Mouse (Mus musculus) C2C12 (cell line): ENCODE data around the gene Gstp2. TPM values are rescaled to one million over a fixed set of nuclear protein-coding genes. Genes with fewer than 3 reads are reported as not detected.

Experiments used
- H3K27me3 ChIP-seq: one replicate; pipeline ENCODE4 v1.6.1; 2011; ENCODE audit not compliant: control insufficient read depth, insufficient read depth, insufficient read length
- H3K36me3 ChIP-seq: one replicate; pipeline ENCODE4 v1.6.1; 2011; ENCODE audit not compliant: control insufficient read depth, insufficient read depth
- H3K4me3 ChIP-seq: one replicate; pipeline ENCODE4 v1.5.1; 2011; ENCODE audit warnings: mild to moderate bottlenecking, control low read depth; ENCODE audit not compliant: poor library complexity, insufficient read depth, severe bottlenecking
- H3K79me2 ChIP-seq: one replicate; pipeline ENCODE4 v1.6.1; 2011; ENCODE audit not compliant: control insufficient read depth, insufficient read depth
- H3K79me3 ChIP-seq: one replicate; pipeline ENCODE4 v1.6.1; 2011; ENCODE audit warnings: low read depth, control low read depth
- H3ac ChIP-seq: one replicate; pipeline ENCODE3; 2011; ENCODE audit warnings: low read depth; ENCODE audit not compliant: control insufficient read depth, insufficient read length
- CEBPB ChIP-seq: IDR thresholded peaks from one replicate; pipeline ENCODE4 v1.6.1; 2011; ENCODE audit warnings: low read depth, mild to moderate bottlenecking, control low read depth, moderate library complexity
- CTCF ChIP-seq: IDR thresholded peaks from one replicate; pipeline ENCODE4 v1.5.1; 2011; ENCODE audit not compliant: control insufficient read depth, insufficient read depth, insufficient read length
- FOSL1 ChIP-seq: IDR thresholded peaks from one replicate; pipeline ENCODE4 v1.8.0; 2011; ENCODE audit warnings: mild to moderate bottlenecking, low read length; ENCODE audit not compliant: poor library complexity, insufficient read depth, severe bottlenecking
- MAX ChIP-seq: IDR thresholded peaks from one replicate; pipeline ENCODE4 v1.6.1; 2011; ENCODE audit warnings: mild to moderate bottlenecking, control low read depth
- MYOD1 ChIP-seq: IDR thresholded peaks from one replicate; pipeline ENCODE4 v1.6.1; 2011; ENCODE audit warnings: low read depth; ENCODE audit not compliant: control insufficient read depth, insufficient read length
- MYOG ChIP-seq: IDR thresholded peaks from one replicate; pipeline ENCODE4 v1.6.1; 2011; ENCODE audit not compliant: control insufficient read depth, insufficient read length; ENCODE audit errors: extremely low read depth
- USF1 ChIP-seq: IDR thresholded peaks from one replicate; pipeline ENCODE4 v1.6.1; 2011; ENCODE audit warnings: low read depth, mild to moderate bottlenecking, control low read depth, moderate library complexity
- polyA plus RNA-seq: library from polyadenylated mRNA; unstranded; fragments of >200 nt; fragmentation: generic; extraction: Trizol; gene quantifications from one replicate; pipeline ENCODE4 v1.2.1, GENCODE M21; 2012; ENCODE audit warnings: missing spikeins

The Gstp2 gene
- polyA plus RNA-seq, 1 experiment, result 7.2 TPM

- no peak for TF ChIP-seq MYOG
- TF ChIP-seq MYOD1, result no peak
- TF ChIP-seq CEBPB, result no peak
- no peak for TF ChIP-seq USF1
- TF ChIP-seq MAX, result no peak
- TF ChIP-seq CTCF, result no peak
- TF ChIP-seq FOSL1, result no peak
- Histone ChIP-seq H3K79me3 (no peaks in the 10 kb centered on the region), H3K79me2 (no peaks in the 10 kb centered on the region), H3K27me3 (peaks cover 13% of the 10 kb centered on the region), H3ac (no peak overlapping the region), H3K36me3 (no peaks in the 10 kb centered on the region), H3K4me3 (no peak overlapping the region)
Measured at GRCm38 (mm10) chr19:3997231-3997630, 48.6 kb downstream of the Gstp2 start.

DNA sequence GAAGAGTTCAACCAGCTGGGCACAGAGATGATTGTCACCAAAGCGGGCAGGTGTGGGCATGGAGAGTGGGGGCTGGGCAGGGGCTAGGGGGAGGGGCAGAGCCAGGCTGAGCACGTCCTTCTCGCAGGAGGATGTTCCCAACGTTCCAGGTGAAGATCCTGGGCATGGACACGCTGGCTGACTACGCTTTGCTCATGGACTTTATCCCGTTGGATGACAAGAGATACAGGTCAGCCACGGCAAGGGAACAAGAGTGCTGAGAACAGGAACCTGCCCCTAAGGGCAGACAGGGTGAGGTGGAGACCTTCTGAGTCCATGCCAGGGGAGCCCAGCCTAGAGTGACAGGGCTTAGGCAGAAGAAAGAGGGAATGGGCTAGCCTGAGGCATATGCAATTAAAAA lies 49.1 kb downstream of the Gstp2 start:
- H3ac ChIP-seq, result no peak overlapping the region
- H3K4me3 ChIP-seq, result no peak overlapping the region
- no peak for TF ChIP-seq MYOG
- no peak for TF ChIP-seq MYOD1
- no peak for TF ChIP-seq CEBPB
- TF ChIP-seq CTCF, result no peak
- no peak for TF ChIP-seq FOSL1
- no peak for TF ChIP-seq MAX
- no peak for TF ChIP-seq USF1
- no peaks in the 10 kb centered on the region for H3K36me3 ChIP-seq
- H3K79me3 ChIP-seq, result no peaks in the 10 kb centered on the region
- peaks cover 18% of the 10 kb centered on the region for H3K27me3 ChIP-seq
- H3K79me2 ChIP-seq, result no peaks in the 10 kb centered on the region

DNA sequence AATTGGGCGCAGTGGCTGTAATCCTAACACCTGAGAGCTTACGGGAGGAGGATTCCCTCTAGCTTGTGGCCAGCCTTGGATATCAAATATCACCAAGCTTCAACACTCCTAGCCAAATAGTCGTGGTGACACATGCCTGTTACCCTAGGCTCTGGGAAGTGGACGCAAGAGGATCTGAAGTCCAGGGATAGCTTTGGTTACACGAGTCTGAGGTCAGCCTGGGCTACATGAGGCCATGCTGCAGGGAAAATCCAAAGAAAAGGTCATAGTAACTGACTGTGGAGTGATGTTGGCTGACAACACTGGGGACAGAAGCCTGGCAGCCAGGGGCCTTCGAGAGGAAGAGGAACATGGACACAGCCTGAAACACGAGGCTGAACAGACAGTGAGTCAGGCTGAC lies 49.7 kb downstream of the Gstp2 start:
- TF ChIP-seq FOSL1, result no peak
- no peak for TF ChIP-seq MAX
- no peak for TF ChIP-seq MYOG
- TF ChIP-seq MYOD1, result no peak
- TF ChIP-seq CEBPB, result no peak
- no peak for TF ChIP-seq CTCF
- no peak for TF ChIP-seq USF1
- Histone ChIP-seq H3K79me3 (no peaks in the 10 kb centered on the region), H3K36me3 (no peaks in the 10 kb centered on the region), H3ac (no peak overlapping the region), H3K79me2 (no peaks in the 10 kb centered on the region), H3K27me3 (peaks cover 23% of the 10 kb centered on the region), H3K4me3 (no peak overlapping the region)

GRCm38 (mm10) chr19:3995505-3995904 lies 50.3 kb downstream of the Gstp2 start:
- Histone ChIP-seq H3K36me3 (no peaks in the 10 kb centered on the region), H3ac (no peak overlapping the region), H3K79me2 (no peaks in the 10 kb centered on the region), H3K27me3 (peaks cover 23% of the 10 kb centered on the region), H3K4me3 (no peak overlapping the region), H3K79me3 (no peaks in the 10 kb centered on the region)
- no peak for TF ChIP-seq CEBPB
- TF ChIP-seq MYOG, result no peak
- no peak for TF ChIP-seq USF1
- TF ChIP-seq CTCF, result no peak
- TF ChIP-seq FOSL1, result no peak
- TF ChIP-seq MAX, result no peak
- TF ChIP-seq MYOD1, result no peak

GRCm38 (mm10) chr19:3994932-3995331 lies 50.9 kb downstream of the Gstp2 start:
- no peaks in the 10 kb centered on the region for H3K79me3 ChIP-seq
- peaks cover 23% of the 10 kb centered on the region for H3K27me3 ChIP-seq
- TF ChIP-seq MAX, result no peak
- no peak for TF ChIP-seq FOSL1
- TF ChIP-seq USF1, result no peak
- no peak for TF ChIP-seq MYOG
- no peak for TF ChIP-seq MYOD1
- no peak for TF ChIP-seq CTCF
- no peak for TF ChIP-seq CEBPB
- no peaks in the 10 kb centered on the region for H3K36me3 ChIP-seq
- no peak overlapping the region for H3K4me3 ChIP-seq
- no peaks in the 10 kb centered on the region for H3K79me2 ChIP-seq
- no peak overlapping the region for H3ac ChIP-seq

GRCm38 (mm10) chr19:3992416-3992815 lies 53.4 kb downstream of the Gstp2 start, which contains the start of gene Tbx10:
TSS of gene Tbx10 (plus strand) at chr19:3992752.
- Histone ChIP-seq H3K27me3 (peaks cover 23% of the 10 kb centered on the region), H3K79me3 (no peaks in the 10 kb centered on the region), H3K79me2 (no peaks in the 10 kb centered on the region), H3K4me3 (no peak within 1 kb of the TSS), H3ac (no peak within 1 kb of the TSS), H3K36me3 (no peaks in the 10 kb centered on the region)
- TF ChIP-seq MYOG (no peak), MYOD1 (no peak), MAX (no peak), CEBPB (no peak), FOSL1 (no peak), CTCF (no peak), USF1 (no peak)
